In genomic region chr13:112463868-112464625, GRCm38 (mm10) we compare ENCODE assay signal across 8 mouse cellular contexts. TPM values are rescaled to one million over a fixed set of nuclear protein-coding genes. Genes with fewer than 3 reads are reported as not detected.
DNase-seq lines count a peak whose midpoint lies in the region; ATAC-seq and TF ChIP-seq lines count a peak whose summit lies in the region.

Gene Il6st (plus strand): TSS chr13:112464070.

- TF ChIP-seq POLR2A in cortical plate, adult 2 months (IDR thresholded peaks at IDR 0.05; ENCODE audit: extremely low read depth, insufficient read depth, low read length) = peak; percentile 40; the same call in 1 of the 2 replicates

- peaks cover 2% of the 10 kb centered on the region for H3K4me1 ChIP-seq in cortical plate, adult 2 months (ENCODE audit: control insufficient read depth, insufficient read depth, low read length)

- peak; percentile 99 for DNase-seq in gastrocnemius, postnatal 10 days
- peak; percentile 94 for DNase-seq in induced T-regulatory cell, adult 2 months (ENCODE audit: low read depth)
- peak; percentile 83 to 93 for DNase-seq in left cerebral cortex, adult 9 months (ENCODE audit: low spot score in 2 of 2)
- peak; percentile 96 for DNase-seq in right cerebral cortex, postnatal 14 days
- DNase-seq in urinary bladder, postnatal 36 days (ENCODE audit: low spot score in 2 of 2) = peak; percentile 95 to 97

- ATAC-seq in activated CD4-positive, CD25-positive, alpha-beta regulatory T cell, adult 4 months = peak; percentile 83
- peak; percentile 96 for ATAC-seq in megakaryocyte progenitor cell, adult 5-6 weeks (replicated peaks; ENCODE audit: poor library complexity)

- no peak for TF ChIP-seq CTCF in cortical plate, adult 2 months (IDR thresholded peaks at IDR 0.05; ENCODE audit: extremely low read depth, insufficient read depth, low read length)

- H3K4me3 ChIP-seq in cortical plate, adult 2 months (ENCODE audit: insufficient read depth, low read length) = peak within 1 kb of the TSS; percentile 79

- H3K27ac ChIP-seq in cortical plate, adult 2 months (ENCODE audit: insufficient read depth, low read length) = peak within 1 kb of the TSS; percentile 92

RNA-seq across cellular contexts. Expression of gene Il6st, which starts in this region (rescaled TPM):
- 10 to 100 TPM; 29.5 to 37.5 TPM for polyA plus RNA-seq in activated CD4-positive, CD25-positive, alpha-beta regulatory T cell, adult 4 months (2017; shearing (Covaris generic))
- 23.5 and 26.8 TPM in 2 replicates for polyA plus RNA-seq in cortical plate, adult 2 months (2012; rRNA removed)
- total RNA-seq in gastrocnemius, postnatal 10 days (2021) = 100 to 1,000 TPM; 129 to 145 TPM
- total RNA-seq in megakaryocyte progenitor cell, adult 5-6 weeks (2015) = 25.0 and 29.8 TPM in 2 replicates
- total RNA-seq in megakaryocyte progenitor cell, adult 5-6 weeks (2017) = 27.9 and 32.7 TPM in 2 replicates

Comparison
In these comparisons a context has a peak if more than half of its experiments do, and no peak if none do; other contexts are left out.
1. Peak in every context shown above with its lines: DNase-seq, ATAC-seq, H3K4me3 ChIP-seq and H3K27ac ChIP-seq.